Mouse (Mus musculus) spleen, postnatal 4 days (tissue): ENCODE data around the gene Atp6v0e.

Experiments
- DNase-seq, 2 experiments: peaks; one replicate each; pipeline ENCODE4 v3.0.0; 2022; ENCODE audit warnings: low spot score in 2 of 2

Gene Atp6v0e

DNA sequence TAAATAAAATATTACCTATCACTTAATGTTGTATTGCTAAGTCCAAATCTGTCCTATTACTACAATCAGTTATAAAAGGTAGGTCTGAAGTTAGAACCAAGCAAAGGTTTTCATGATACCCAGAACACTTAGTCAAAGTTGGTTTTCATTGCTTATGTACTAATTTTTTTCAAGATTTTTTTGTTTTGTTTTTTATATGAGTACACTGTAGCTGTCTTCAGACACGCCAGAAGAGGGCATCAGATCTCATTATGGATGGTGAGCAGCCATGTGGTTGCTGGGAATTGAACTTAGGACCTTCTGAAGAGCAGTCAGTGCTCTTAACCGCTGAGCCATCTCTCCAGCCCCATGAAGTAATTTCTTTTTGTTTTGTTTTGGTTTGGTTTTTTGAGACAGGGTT lies 54.8 kb downstream of the Atp6v0e start:
- no peak for DNase-seq

DNA sequence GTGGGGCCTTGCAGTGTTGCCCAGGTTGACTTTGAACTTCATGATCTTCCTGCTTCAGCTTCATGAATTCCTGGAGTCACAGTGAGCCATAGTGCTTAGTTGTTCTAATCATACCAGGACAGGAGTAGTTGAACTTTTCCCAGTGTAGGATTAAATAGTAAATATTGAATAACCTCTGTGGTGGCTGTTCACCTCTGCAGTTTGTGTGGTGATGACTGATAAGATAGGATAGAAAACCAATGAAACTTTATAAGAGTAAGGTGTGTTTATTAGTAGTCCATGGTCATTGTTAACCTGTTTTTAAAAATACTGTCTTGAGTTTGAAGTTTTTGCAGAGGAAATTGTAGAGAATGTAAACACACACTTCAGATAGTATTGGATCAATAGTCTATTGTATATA lies 56.4 kb downstream of the Atp6v0e start:
- no peak for DNase-seq

DNA sequence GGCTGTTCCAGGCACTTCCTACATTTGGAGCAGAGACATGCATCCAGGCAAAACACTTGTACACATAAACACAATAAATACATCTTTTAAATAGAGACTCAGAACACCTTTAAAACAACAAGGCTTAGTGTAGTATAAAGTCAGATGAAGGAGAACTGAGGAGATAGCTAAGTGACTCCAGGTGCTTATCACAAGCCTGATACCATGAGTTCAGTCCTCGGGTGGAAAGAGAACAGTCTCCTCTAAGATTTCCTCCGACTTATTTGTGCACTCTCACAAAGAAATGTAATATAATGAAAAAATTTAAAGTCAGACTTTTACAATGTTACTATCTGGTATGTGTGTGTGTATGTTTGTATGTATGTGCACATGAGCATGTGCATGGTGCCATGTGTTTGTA lies 58.8 kb downstream of the Atp6v0e start:
- DNase-seq = no peak

DNA sequence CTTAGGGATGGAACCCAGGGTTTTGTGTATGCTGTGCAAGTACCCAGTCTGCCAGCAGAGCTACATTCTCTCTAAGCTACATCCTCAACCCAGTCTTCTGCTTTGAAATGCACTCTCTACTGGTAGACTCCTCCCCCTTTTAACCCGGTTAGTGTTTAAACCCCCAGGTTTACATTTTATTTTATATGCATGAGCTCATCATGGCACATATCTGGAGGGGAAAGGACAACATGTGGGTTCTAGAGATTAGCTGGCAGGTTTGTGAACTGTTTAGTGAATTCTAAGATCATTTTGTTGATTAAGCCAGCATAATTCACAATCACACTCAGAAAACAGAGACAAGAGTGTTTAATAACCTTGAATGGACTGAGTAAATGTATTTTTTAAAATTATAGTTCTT lies 61.8 kb downstream of the Atp6v0e start:
- DNase-seq = no peak

DNA sequence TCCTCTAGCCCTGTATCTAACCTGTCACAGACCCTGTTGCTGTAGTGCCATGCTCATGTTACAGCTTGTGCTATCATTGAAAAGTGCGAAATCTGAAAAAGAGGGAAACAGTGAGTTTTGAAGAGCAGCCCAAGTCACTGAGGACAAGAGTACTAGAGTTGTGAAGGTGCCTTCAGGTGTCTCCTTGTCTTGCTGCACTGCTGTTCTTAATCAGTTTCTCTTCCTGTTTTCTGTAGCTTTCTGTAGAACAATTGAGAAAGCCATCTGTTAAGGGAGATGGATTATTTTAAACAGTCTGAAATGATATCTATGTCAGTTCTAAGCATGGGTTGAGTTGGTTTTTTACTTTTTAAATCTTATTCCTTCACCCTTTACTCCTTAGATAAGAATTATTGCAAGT lies 63.6 kb downstream of the Atp6v0e start:
- no peak for DNase-seq

DNA sequence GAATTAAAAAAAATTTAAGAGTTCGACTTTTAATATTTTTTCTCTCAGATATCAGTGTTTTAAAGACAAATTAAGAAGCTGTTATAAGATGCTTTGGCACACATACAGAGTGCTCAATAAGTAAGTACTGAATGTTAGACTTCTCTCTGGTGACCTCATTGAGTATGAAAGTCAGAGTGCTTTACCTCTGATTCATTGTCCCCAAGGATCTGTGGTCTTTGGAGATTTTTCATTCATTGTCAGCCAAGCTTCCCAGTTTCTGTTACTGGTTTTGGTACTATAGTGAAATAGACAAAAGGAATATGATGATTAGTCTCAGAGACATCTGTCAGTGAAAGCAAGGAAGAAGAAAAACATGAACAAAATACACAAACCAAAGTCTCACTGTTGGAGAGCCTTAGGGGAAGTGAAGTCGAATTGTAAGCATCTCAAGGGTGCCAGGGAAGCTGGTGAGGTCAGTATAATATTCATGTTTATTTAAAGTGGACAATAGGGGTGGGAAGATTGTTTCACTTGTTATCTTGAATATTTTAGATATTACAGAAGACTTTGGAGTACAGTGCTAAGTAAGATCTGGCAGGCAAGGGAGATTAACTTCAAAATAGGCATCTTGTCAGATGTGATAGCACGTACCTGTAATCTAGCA lies 64.2 kb downstream of the Atp6v0e start:
- DNase-seq = no peak

DNA sequence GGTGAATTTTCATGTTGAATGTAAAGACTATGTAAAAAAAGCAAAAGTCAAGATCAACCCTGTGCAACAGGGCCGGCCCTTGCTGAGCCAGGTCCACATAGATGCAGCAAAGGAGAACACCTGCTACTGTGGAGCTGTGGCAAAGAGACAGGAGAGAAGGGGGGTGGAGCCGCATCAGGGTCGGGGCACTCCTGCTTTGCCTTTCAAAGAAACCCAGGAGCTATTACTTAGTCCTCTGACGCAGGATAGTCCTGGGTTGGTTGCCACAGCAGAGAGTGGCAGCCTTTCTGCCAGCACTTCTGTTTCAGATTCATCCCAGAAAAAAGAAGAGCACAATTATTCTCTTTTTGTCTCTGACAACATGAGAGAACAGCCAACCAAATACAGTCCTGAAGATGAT lies 79.5 kb downstream of the Atp6v0e start:
- no peak for DNase-seq

DNA sequence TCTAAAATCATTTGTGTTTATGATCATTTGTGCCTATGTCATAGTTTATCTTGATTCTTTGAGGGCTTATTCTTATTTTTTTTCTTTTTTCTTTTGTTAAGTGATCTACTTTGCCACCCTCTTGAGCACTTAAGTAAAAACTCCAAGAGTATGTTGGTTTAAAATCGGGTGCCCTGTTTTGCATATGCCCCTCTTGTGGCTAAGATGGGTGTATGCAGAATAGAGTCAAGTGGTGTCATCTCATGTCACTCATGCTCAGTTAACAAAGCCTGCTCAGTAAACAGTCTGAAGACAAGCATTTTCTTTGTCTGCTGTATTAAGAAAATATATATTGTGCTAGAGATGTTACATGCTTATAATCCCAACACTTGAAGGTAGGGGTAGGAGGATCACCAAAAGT lies 80.3 kb downstream of the Atp6v0e start:
- no peak for DNase-seq
